Mouse (Mus musculus): ENCODE results near the gene Ppip5k1. TPM values are rescaled to one million over a fixed set of nuclear protein-coding genes. Genes with fewer than 3 reads are reported as not detected.

Ppip5k1 gene
- total RNA-seq, 2 experiments from 2014 or later = 40.0 to 51.3 TPM

GRCm38 (mm10) chr2:121298131-121298530 is 57.1 kb downstream of the Ppip5k1 start:
- DNase-seq = no peak

DNA sequence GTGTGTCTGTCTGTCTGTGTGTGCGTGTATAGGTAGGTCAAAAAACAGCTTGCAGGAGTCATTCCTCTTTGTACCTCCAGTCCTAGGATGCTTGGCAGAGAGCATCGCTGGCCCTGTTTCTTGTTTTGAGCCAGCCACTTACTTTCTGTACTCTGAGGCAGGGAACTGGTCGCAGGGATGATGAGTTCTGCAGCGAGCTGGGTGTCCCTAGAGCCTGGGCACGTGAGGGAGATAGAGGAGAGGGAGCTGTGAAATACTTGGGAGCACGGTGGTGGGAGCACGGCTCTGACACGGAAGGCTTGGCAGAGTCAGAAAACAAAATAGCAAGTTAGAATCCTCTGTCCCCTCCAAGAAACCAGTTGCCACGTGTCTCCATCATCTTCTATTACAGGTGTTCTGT is 57.5 kb downstream of the Ppip5k1 start:
- DNase-seq = no peak

- DNase-seq = no peak
Observed at GRCm38 (mm10) chr2:121296754-121297231, 58.4 kb downstream of the Ppip5k1 start.

- DNase-seq = no peak
Observed at GRCm38 (mm10) chr2:121295608-121296571, 59.3 kb downstream of the Ppip5k1 start.

DNA sequence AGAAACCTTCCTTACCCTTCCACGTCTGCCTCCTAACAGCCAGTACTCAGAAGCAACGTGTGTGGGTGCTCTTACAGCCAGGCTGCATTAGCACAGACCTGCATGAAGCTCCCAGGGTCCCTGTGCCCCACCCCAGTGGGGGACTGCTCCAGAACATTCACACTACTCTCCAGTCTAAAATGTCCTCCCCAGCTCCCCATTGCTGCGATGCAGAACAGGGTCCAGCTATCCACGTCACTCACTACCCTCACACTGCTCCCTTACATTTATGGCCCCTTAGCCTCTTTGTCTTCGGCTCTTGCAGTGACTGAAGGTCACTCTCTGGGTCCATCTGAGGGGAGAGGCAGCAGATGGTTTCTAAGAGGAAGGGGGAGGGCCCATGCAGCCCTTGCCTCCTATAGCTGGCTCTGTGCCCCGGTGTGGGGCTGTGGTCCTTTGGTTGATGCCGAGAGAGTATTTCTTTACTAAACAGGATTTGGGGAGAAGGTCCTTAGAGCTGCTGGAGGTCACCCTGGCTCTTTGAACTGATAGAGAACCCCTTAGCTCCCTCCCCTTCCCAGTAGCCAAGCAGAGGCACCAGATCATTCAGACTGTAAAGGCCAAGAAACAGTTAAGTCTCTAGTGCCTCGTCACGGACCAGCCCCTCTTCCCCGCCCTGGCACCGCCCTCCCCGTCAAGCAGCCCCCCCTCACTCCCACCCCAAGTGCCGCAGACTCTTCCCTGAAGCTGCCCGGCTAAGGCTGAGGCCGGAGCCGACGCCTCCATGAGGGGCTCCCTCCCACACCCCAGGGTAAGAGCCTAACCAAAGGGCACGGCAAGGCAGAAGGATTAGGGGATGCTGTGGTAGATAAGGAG is 60.2 kb downstream of the Ppip5k1 start:
- peak; percentile 52 for DNase-seq

- DNase-seq = peak; percentile 63
Observed at GRCm38 (mm10) chr2:121294182-121294581, 61.0 kb downstream of the Ppip5k1 start.

- DNase-seq = no peak
Observed at GRCm38 (mm10) chr2:121292316-121293013, 62.7 kb downstream of the Ppip5k1 start.

- DNase-seq = peak; percentile 31
Observed at GRCm38 (mm10) chr2:121289730-121290540, 65.3 kb downstream of the Ppip5k1 start.

DNA sequence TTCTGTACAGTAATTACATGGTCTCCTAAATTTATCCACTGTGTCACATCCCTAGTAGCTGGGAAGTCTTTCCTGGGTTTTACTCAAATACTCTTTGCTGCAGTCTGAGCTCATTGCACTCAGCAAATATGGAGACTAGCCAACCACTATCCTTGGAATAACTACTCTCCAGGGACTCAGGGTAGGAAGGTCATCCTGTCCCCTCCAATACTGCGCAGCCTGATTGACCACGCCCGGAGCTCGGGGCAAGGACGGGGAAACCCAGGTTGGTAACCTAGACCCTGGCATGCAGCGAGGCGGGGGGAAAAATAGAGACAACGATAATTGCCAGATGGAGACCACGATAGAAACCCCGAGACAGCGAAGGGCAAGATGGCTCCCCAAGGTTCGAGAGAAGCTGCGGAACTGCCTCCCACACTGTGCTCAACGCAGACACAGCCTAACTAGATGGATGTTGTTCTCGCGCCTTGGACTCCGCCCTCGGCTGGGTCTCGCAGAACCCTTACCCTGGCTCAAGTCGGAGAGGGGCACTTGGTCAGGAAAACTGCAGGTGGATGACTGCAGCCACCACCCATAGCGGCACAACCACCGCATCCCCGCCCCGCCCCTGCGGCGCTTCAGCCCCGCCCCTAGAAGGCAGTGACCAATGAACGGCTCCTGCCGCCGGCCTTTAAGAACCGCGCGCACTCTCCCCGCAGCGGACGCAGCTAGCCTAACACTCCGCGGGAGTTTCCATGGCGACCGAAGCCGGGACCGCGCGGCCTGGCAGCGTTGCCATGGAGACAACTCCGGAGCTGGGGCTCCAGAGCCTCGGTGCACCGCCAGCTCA is 66.1 kb downstream of the Ppip5k1 start, which contains the start of gene Map1a:
Map1a (plus strand) TSS at position 700 of the 829 bp plus-strand sequence.
- peak; percentile 95 for DNase-seq

DNA sequence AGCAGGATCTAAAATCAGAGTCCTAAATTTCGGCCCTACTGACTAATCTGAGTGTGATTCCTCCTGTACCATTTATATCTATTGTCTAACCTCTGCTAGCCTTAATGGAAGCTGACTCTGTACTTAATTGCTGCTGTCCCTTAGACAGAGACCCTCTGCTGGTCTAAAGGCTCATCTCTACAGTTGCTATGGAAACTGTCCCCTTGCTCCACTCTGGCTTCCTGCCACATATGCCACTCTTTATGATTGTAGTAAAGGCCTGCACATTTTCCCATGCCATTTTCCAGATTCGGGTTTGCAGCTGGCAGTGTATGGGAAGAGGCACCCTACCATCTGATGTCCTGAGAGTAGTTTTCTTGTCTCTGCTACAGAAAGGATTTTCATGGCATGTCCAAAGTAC is 67.3 kb downstream of the Ppip5k1 start:
- DNase-seq = no peak

DNA sequence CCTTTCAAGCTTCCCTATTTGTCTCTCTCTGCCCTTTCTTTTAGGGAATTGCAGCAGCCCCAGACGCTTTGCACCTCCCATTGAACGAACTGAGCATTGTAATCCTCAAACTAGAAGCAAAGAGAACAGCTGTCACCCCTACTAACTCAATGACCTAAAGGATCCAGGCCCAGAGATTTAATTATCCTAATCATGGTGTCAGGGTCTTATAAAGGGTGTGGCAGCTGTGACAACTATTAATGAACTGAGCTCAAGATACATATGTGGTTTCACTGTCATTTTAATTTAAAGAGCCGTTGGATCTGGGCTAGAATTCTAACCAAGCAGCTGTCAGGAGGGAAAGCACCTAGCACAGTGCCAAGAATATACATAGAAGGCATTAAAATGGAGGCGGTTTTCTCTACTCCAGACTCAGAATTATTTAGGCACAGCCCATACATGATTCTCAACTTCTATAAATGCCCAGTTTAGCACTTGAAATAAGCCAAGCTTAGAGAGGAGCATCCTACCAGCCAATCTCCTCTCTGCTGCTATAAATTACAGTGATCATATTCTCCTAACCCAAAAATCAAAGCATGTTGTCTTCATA is 83.2 kb downstream of the Ppip5k1 start:
- peak; percentile 10 for DNase-seq

DNA sequence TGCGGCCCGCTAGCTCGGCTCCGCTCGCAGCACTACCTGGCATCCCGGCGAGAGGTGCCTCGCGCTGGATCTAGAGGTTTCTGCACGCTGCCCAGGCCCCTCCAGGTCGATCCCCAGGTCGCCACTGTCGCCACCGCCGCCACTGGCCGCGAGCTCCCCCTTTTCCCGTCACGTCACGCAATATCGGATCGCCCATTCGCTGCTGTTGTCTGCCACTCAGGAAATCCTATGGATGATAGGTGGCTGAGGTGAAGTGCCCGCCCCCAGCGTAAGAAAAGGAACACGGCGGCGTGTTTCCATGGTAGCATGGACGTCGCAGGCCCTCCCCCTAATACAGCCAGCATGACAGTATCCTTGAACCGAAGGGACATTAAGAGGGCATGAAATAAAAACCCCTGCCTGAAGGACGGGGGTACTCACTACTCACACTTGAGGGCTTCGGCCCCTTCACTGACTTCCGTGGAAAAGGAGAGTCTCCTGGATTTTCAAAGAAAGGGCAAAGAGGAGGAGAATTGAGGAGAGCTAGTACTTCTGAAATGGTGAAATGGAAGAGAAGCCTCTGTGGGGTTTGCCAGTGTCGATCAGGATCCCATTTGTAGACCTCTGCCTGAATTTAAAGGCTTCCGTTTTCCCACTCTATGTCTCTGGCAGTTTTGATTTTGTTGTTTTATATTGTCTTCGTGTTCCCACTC is 83.8 kb downstream of the Ppip5k1 start, which contains the start of gene Trp53bp1:
Trp53bp1 (minus strand) TSS at position 172 of the 692 bp plus-strand sequence.
- DNase-seq = peak; percentile 95

- DNase-seq = no peak
Observed at GRCm38 (mm10) chr2:121270521-121271235, 84.5 kb downstream of the Ppip5k1 start.

DNA sequence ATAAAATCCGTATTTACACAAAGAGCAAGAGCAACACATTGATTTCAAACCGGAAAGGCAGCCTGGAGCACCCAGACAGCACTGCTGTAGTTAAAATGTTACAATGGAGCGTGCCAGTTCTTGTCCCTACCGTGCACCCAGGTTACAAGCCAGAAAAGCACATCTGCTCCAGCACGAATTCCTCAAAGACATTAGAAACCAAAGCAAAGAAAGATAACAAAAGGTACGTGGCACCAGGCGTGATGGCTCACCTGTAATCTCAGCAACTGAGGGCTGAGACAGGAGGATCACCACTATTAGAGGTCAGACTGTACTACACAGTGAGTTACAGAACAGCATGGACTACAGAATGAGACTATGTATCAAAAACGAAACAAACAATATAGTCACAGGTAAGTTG is 86.8 kb downstream of the Ppip5k1 start:
- no peak for DNase-seq
